Mouse (Mus musculus) lung, adult 2 months (tissue): ENCODE data around the gene Sbsn.

ENCODE experiments used
- CTCF ChIP-seq: fragments of 200-500 bp; IDR thresholded peaks from 2 replicates; pipeline ENCODE4 v1.5.1; 2011; ENCODE audit warnings: mild to moderate bottlenecking, low read length, control low read depth; ENCODE audit not compliant: insufficient read depth
- POLR2A ChIP-seq: fragments of 200-500 bp; IDR thresholded peaks from 2 replicates; pipeline ENCODE4 v1.6.1; 2011; ENCODE audit warnings: low read depth, mild to moderate bottlenecking, control low read depth, low read length, borderline replicate concordance; ENCODE audit errors: extremely low read depth

- TF ChIP-seq CTCF (no peak), POLR2A (no peak)
Measured at GRCm38 (mm10) chr7:30803256-30803655, 52.0 kb downstream of the Sbsn start.
